Mouse (Mus musculus): Measurements from ENCODE around the gene Klhl41. TPM values are rescaled to one million over a fixed set of nuclear protein-coding genes. Genes with fewer than 3 reads are reported as not detected.

The Klhl41 gene
- total and polyA plus RNA-seq, 2 experiments from 2014 or later = 26.5 to 36.9 TPM

DNA sequence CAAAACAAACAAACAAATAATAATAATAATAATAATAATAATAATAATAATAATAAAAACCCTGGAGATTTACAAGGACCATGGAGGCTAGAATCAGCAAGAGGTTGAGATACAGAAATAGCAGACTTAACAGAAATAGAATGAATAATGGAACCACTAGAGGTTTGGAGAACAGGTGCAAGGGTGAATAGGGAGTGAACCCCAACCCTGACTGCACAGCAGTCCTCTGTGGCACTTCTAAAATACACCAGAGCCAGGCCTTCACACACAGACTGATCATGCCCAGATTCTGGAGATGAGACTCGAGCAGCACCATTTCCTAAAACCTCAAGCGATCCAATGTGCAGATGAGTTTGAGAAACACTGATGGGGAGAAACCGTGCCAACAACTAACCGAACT is 12.0 kb downstream of the Klhl41 start:
- H3K4me3 ChIP-seq (ENCODE audit: low read depth, low read length) = no peak overlapping the region
- 86% methylated on average over 4 of the region's 4 CpGs for WGBS
- no peak for ATAC-seq (ENCODE audit: insufficient read depth, low read depth)

DNA sequence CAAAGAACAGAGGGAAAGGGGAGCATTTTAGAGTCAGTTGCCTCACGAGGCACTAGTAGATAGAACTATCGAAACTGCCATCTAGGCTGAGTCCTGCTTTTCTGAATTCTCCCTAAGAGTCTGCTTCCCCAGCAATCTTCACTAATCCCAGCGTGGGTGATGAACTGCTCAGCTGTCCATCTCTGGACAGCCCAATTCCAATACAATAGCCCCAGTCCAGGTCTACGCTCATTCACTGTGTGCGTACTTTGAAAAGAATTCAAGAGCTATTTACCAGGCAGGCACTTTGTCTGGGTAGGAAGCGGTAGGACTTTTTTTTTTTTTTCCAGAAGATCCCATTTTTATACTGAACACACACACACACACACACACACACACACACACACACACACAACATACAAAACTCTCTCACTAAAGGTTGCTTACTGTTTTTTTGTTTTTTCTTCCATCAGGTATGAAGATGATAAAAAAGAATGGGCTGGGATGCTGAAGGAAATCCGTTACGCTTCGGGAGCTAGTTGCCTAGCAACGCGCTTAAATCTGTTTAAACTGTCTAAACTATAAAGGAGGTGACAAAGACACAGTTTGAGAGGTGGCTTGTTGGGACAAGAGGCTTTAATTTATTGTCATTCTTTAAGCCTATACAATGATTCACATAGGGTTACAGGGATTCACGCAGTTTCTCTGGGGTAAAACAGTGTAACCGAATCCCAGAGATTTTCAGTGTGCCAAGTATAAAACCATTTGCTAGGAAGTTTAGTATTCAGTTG is 13.3 kb downstream of the Klhl41 start:
- no peaks in the 10 kb centered on the region for H3K4me1 ChIP-seq (ENCODE audit: control insufficient read depth, insufficient read depth)
- H3K9me3 ChIP-seq (replicated peaks; ENCODE audit: control insufficient read depth, low read length) = no peaks in the 10 kb centered on the region
- H3K4me2 ChIP-seq (ENCODE audit: low read depth, low read length) = no peak overlapping the region
- no peaks in the 10 kb centered on the region for H3K27me3 ChIP-seq (ENCODE audit: control insufficient read depth, insufficient read depth, low read length)
- ATAC-seq (ENCODE audit: insufficient read depth, low read depth) = no peak
- TF ChIP-seq CTCF (IDR thresholded peaks at IDR 0.05; ENCODE audit: low read depth) = no peak
- H3K9ac ChIP-seq (replicated peaks; ENCODE audit: low read depth, low read length) = no peak overlapping the region
- H3K4me3 ChIP-seq (ENCODE audit: low read depth, low read length) = no peak overlapping the region
- WGBS = 89% methylated on average over 13 of the region's 13 CpGs
- no peak overlapping the region for H3K27ac ChIP-seq (ENCODE audit: low read depth)
- H3K36me3 ChIP-seq (replicated peaks; ENCODE audit: control insufficient read depth, insufficient read depth, low read length) = peaks cover 49% of the 10 kb centered on the region
- no peak for DNase-seq (ENCODE audit: low spot score)

More for the DNA sequence above, 12.0 kb downstream of the Klhl41 start:
- no peak for DNase-seq (ENCODE audit: low spot score)
- no peaks in the 10 kb centered on the region for H3K27me3 ChIP-seq (ENCODE audit: control insufficient read depth, insufficient read depth, low read length)
- no peak overlapping the region for H3K27ac ChIP-seq (ENCODE audit: low read depth)
- H3K9me3 ChIP-seq (replicated peaks; ENCODE audit: control insufficient read depth, low read length) = no peaks in the 10 kb centered on the region
- no peak for TF ChIP-seq EP300 (IDR thresholded peaks at IDR 0.05; ENCODE audit: low read depth)
- TF ChIP-seq CTCF (IDR thresholded peaks at IDR 0.05; ENCODE audit: low read depth) = no peak
- no peak overlapping the region for H3K9ac ChIP-seq (replicated peaks; ENCODE audit: low read depth, low read length)
- H3K4me2 ChIP-seq (ENCODE audit: low read depth, low read length) = no peak overlapping the region
- no peaks in the 10 kb centered on the region for H3K4me1 ChIP-seq (ENCODE audit: control insufficient read depth, insufficient read depth)
- H3K36me3 ChIP-seq (replicated peaks; ENCODE audit: control insufficient read depth, insufficient read depth, low read length) = peaks cover 42% of the 10 kb centered on the region

DNA sequence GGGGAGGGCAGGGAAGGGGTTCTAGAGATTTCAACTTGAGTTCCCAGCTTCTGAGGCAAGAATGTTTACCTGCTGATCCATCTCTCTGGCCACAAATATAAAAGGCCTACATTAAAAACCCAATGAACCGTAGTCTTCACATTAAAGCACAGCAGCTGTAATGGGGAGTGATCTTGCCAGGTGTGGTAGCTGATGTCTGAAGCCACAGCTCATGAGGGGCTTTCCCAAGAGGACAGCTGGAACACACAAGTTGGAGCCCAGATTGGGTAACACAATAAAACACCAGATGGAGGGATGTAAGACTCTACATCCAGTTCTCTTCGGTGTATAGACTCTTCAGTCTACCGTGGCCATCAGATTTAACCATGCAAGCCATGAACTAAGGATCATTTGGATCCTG is 14.6 kb downstream of the Klhl41 start:
- no peaks in the 10 kb centered on the region for H3K4me1 ChIP-seq (ENCODE audit: control insufficient read depth, insufficient read depth)
- no peak overlapping the region for H3K27ac ChIP-seq (ENCODE audit: low read depth)
- DNase-seq (ENCODE audit: low spot score) (no peak), ATAC-seq (ENCODE audit: insufficient read depth, low read depth) (no peak)
- no peak overlapping the region for H3K4me2 ChIP-seq (ENCODE audit: low read depth, low read length)
- no peaks in the 10 kb centered on the region for H3K9me3 ChIP-seq (replicated peaks; ENCODE audit: control insufficient read depth, low read length)
- peaks cover 50% of the 10 kb centered on the region for H3K36me3 ChIP-seq (replicated peaks; ENCODE audit: control insufficient read depth, insufficient read depth, low read length)
- H3K27me3 ChIP-seq (ENCODE audit: control insufficient read depth, insufficient read depth, low read length) = no peaks in the 10 kb centered on the region
- 89% methylated on average over 3 of the region's 3 CpGs for WGBS
- no peak overlapping the region for H3K4me3 ChIP-seq (ENCODE audit: low read depth, low read length)
- no peak overlapping the region for H3K9ac ChIP-seq (replicated peaks; ENCODE audit: low read depth, low read length)
- TF ChIP-seq CTCF (IDR thresholded peaks at IDR 0.05; ENCODE audit: low read depth) (no peak), EP300 (IDR thresholded peaks at IDR 0.05; ENCODE audit: low read depth) (no peak)

DNA sequence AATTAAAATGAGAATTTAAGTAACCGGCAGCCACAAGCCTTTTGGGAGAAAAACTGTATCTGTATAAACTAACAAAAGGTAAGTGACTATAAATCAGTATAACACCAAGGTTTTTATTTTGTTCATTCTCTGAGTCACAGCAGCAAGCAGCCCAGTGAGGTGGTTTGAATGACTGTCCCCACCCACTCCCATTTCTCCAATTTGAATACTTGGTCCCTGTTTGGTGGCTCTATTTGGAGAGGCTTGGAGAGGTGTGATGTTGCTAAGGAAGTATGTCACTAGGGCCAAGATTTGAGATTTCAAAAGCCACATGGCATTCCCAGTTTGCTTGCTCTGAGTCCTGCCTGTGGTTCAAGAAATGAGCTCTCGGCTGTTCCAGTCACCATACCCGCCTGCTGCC is 20.3 kb downstream of the Klhl41 start:
- Histone ChIP-seq H3K4me1 (ENCODE audit: control insufficient read depth, insufficient read depth) (no peaks in the 10 kb centered on the region), H3K27me3 (ENCODE audit: control insufficient read depth, insufficient read depth, low read length) (no peaks in the 10 kb centered on the region), H3K9ac (replicated peaks; ENCODE audit: low read depth, low read length) (no peak overlapping the region), H3K9me3 (replicated peaks; ENCODE audit: control insufficient read depth, low read length) (no peaks in the 10 kb centered on the region), H3K36me3 (replicated peaks; ENCODE audit: control insufficient read depth, insufficient read depth, low read length) (peaks cover 76% of the 10 kb centered on the region), H3K4me2 (ENCODE audit: low read depth, low read length) (no peak overlapping the region), H3K27ac (ENCODE audit: low read depth) (no peak overlapping the region), H3K4me3 (ENCODE audit: low read depth, low read length) (no peak overlapping the region)
- 91% methylated on average over 3 of the region's 3 CpGs for WGBS
- no peak for TF ChIP-seq CTCF (IDR thresholded peaks at IDR 0.05; ENCODE audit: low read depth)
- no peak for TF ChIP-seq EP300 (IDR thresholded peaks at IDR 0.05; ENCODE audit: low read depth)
- ATAC-seq (ENCODE audit: insufficient read depth, low read depth) = no peak
- DNase-seq (ENCODE audit: low spot score) = no peak

DNA sequence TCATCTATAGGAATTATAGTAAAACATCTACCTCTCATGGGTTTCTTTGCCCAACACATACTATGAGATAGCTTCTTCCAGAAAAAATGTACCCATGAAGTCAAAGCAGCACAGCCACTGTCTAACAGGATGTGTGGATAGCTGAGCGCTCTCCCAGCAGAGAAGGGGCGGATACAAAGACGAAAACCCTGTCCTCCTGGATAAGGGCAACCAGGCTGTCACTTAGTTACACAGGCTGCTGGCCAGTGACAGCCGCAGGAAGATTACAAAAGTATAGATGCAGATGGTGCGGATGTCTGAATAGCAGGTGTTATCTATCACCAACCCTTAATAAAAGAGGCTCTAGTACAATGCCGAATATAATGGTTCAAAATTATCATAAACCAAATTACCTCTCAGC is 20.9 kb downstream of the Klhl41 start:
- no peak overlapping the region for H3K27ac ChIP-seq (ENCODE audit: low read depth)
- DNase-seq (ENCODE audit: low spot score) (no peak), ATAC-seq (ENCODE audit: insufficient read depth, low read depth) (no peak)
- H3K4me2 ChIP-seq (ENCODE audit: low read depth, low read length) = no peak overlapping the region
- H3K4me1 ChIP-seq (ENCODE audit: control insufficient read depth, insufficient read depth) = no peaks in the 10 kb centered on the region
- no peak overlapping the region for H3K4me3 ChIP-seq (ENCODE audit: low read depth, low read length)
- no peak overlapping the region for H3K9ac ChIP-seq (replicated peaks; ENCODE audit: low read depth, low read length)
- no peaks in the 10 kb centered on the region for H3K27me3 ChIP-seq (ENCODE audit: control insufficient read depth, insufficient read depth, low read length)
- peaks cover 78% of the 10 kb centered on the region for H3K36me3 ChIP-seq (replicated peaks; ENCODE audit: control insufficient read depth, insufficient read depth, low read length)
- H3K9me3 ChIP-seq (replicated peaks; ENCODE audit: control insufficient read depth, low read length) = no peaks in the 10 kb centered on the region
- no peak for TF ChIP-seq CTCF (IDR thresholded peaks at IDR 0.05; ENCODE audit: low read depth)
- TF ChIP-seq EP300 (IDR thresholded peaks at IDR 0.05; ENCODE audit: low read depth) = no peak
- WGBS = 88% methylated on average over 6 of the region's 6 CpGs

DNA sequence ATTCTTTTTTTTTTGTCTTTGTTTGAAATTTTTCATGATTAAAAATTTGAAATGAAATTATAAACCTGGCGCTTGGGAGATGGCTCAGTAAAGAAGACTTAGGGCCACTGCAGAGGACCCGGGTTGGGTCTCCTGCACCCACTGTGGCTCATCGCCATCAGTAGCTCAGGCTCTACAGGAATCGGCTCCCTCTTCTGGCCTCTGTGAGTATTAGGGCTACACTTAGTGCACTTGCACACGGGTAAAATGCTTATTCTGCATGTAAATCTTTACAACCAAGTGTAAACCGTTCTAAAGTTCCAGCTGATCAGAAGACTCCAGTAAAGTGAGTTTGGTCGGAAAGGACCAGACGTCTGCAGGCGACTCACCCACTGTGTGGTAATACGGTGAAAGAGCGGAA is 23.6 kb downstream of the Klhl41 start:
- no peak overlapping the region for H3K4me3 ChIP-seq (ENCODE audit: low read depth, low read length)
- H3K27me3 ChIP-seq (ENCODE audit: control insufficient read depth, insufficient read depth, low read length) = no peaks in the 10 kb centered on the region
- H3K4me2 ChIP-seq (ENCODE audit: low read depth, low read length) = no peak overlapping the region
- ATAC-seq (ENCODE audit: insufficient read depth, low read depth) (no peak), DNase-seq (ENCODE audit: low spot score) (no peak)
- no peak for TF ChIP-seq CTCF (IDR thresholded peaks at IDR 0.05; ENCODE audit: low read depth)
- no peak for TF ChIP-seq EP300 (IDR thresholded peaks at IDR 0.05; ENCODE audit: low read depth)
- H3K27ac ChIP-seq (ENCODE audit: low read depth) = no peak overlapping the region
- peaks cover 79% of the 10 kb centered on the region for H3K36me3 ChIP-seq (replicated peaks; ENCODE audit: control insufficient read depth, insufficient read depth, low read length)
- no peaks in the 10 kb centered on the region for H3K4me1 ChIP-seq (ENCODE audit: control insufficient read depth, insufficient read depth)
- H3K9me3 ChIP-seq (replicated peaks; ENCODE audit: control insufficient read depth, low read length) = no peaks in the 10 kb centered on the region
- WGBS = 96% methylated on average over 11 of the region's 11 CpGs
- H3K9ac ChIP-seq (replicated peaks; ENCODE audit: low read depth, low read length) = no peak overlapping the region
